Mouse (Mus musculus) monocyte, adult 5-6 weeks (primary cell): ENCODE results near the gene Fank1. TPM values are rescaled to one million over a fixed set of nuclear protein-coding genes. Genes with fewer than 3 reads are reported as not detected.

ENCODE experiments used
- ATAC-seq: fragments of 153-309, 156-312 bp; replicated peaks from 2 replicates; pipeline ENCODE4 v1.8.0; 2017; ENCODE audit warnings: mild to moderate bottlenecking; ENCODE audit not compliant: low TSS enrichment, insufficient number of reproducible peaks, severe bottlenecking, poor library complexity, low FRiP score
- total RNA-seq: library from RNA; stranded (forward); fragments of 200-1000, 200-491, 200-594 nt; gene quantifications from 3 replicates; pipeline ENCODE4 v1.2.3, GENCODE M21; 2017

The Fank1 gene
- total RNA-seq, 1 experiment from 2014 or later = not detected

GRCm38 (mm10) chr7:133928981-133929380, 152.3 kb downstream of the Fank1 start:
- ATAC-seq = no peak

Other genes starting within 250 kb of the Fank1 start
- not detected in 3 replicates for gene Tex36, start 174.7 kb upstream of the Fank1 start, total RNA-seq
- 37.3 to 59.4 TPM (median 39.0 TPM) in 3 replicates for gene Edrf1, start 139.3 kb upstream of the Fank1 start, total RNA-seq
- not detected in 3 replicates for gene Mmp21, start 96.8 kb upstream of the Fank1 start, total RNA-seq
- 82.2 to 112 TPM (median 94.4 TPM) in 3 replicates for gene Bccip, start 67.5 kb upstream of the Fank1 start, total RNA-seq
- gene Uros, start 66.8 kb upstream of the Fank1 start, total RNA-seq = 7.1 to 10.6 TPM (median 9.0 TPM) in 3 replicates
- gene Dhx32, start 5.9 kb downstream of the Fank1 start, total RNA-seq = 7.1 to 18.2 TPM (median 16.3 TPM) in 3 replicates